In the genomic region with DNA sequence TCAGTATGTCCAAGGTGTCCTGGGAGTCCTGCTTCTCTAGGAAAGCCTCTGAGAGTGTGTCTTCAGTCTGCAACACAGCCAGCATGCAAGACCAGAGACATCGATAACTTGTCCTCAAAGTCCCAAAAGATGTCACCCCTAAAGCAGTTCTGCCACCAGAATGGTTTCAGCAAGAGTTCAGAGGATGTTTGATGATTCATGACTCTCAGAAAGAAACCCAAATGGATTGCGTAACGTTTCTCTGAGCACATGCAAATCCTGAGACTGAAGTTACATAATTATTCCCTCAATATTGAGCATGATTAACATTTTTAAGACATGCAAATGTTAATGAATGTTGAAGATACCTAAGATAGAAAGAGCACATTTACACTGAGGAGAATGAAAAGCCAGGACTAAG, we compare ENCODE assay signal across 29 mouse cellular contexts.
DNase-seq lines count a peak whose midpoint lies in the region; ATAC-seq and TF ChIP-seq lines count a peak whose summit lies in the region.
"Had no signal": no experiment of that assay in that cellular context is flagged by ENCODE, and none has a peak within 500 bp of the region (broad histone marks: within the 10 kb centered on the region; RNA-seq: fewer than 3 reads in every experiment).

No protein-coding gene starts in this region.

- peak overlapping the region; percentile 37; the same call in 1 of the 2 replicates for H3K27ac ChIP-seq in layer of hippocampus, adult 2 months
- H3K27ac ChIP-seq in midbrain, embryonic 10.5 days (replicated peaks) = peak overlapping the region; percentile 33; the same call in 1 of the 2 replicates
- H3K27ac ChIP-seq in midbrain, embryonic 11.5 days (ENCODE audit: low read depth, low read length) = no peak overlapping the region
- H3K27ac ChIP-seq: embryonic facial prominence, embryonic 10.5 days; embryonic facial prominence, embryonic 15.5 days; forebrain, embryonic 12.5 days; heart, adult 2 months; limb, embryonic 13.5 days; midbrain, embryonic 13.5 days; stomach, embryonic 15.5 days had no signal

- no peaks in the 10 kb centered on the region for H3K27me3 ChIP-seq in midbrain, embryonic 10.5 days (ENCODE audit: low read depth, poor library complexity, severe bottlenecking)
- H3K27me3 ChIP-seq in midbrain, embryonic 11.5 days (ENCODE audit: control insufficient read depth, insufficient read depth, low read length) = no peaks in the 10 kb centered on the region
- H3K27me3 ChIP-seq: embryonic facial prominence, embryonic 15.5 days; forebrain, embryonic 12.5 days; limb, embryonic 13.5 days; midbrain, embryonic 13.5 days; stomach, embryonic 15.5 days had no signal

- DNase-seq in layer of hippocampus, adult 2 months (ENCODE audit: low spot score in 2 of 2) = no peak
- DNase-seq in layer of hippocampus, postnatal 14 days (ENCODE audit: low spot score in 2 of 2) = no peak
- no peak for DNase-seq in midbrain, embryonic 10.5 days (ENCODE audit: low spot score)
- DNase-seq in midbrain, embryonic 11.5 days (ENCODE audit: low spot score, missing footprints) = no peak
- DNase-seq in adipocyte (ENCODE audit: low spot score) = peak; percentile 34
- peak; percentile 16 for DNase-seq in telencephalon, adult 2 months (ENCODE audit: low read depth, low spot score)
- no peak for DNase-seq in testis, postnatal 14 days (ENCODE audit: low spot score)
- DNase-seq in frontal cortex, postnatal 25 days (ENCODE audit: low spot score in 2 of 2) = no peak
- DNase-seq: adrenal gland, postnatal 25 days; cerebellum, adult 18-20 months; cerebellum, postnatal 25 days; forebrain, postnatal 0 days; gastrocnemius, postnatal 14 days; heart, adult 2 months; kidney, adult 2 months; kidney, postnatal 36 days; layer of hippocampus, postnatal 36 days; retina, postnatal 1 day; right cerebral cortex, postnatal 14 days; thymus, postnatal 4 days had no signal

- no peak for TF ChIP-seq CTCF in layer of hippocampus, adult 2 months (conservative IDR thresholded peaks at IDR 0.05)

- H3K36me3 ChIP-seq in midbrain, embryonic 10.5 days = no peaks in the 10 kb centered on the region
- H3K36me3 ChIP-seq in midbrain, embryonic 11.5 days (ENCODE audit: control insufficient read depth, insufficient read depth, low read length) = no peaks in the 10 kb centered on the region
- H3K36me3 ChIP-seq: embryonic facial prominence, embryonic 10.5 days; embryonic facial prominence, embryonic 15.5 days; forebrain, embryonic 12.5 days; G1E; limb, embryonic 13.5 days; midbrain, embryonic 13.5 days; stomach, embryonic 15.5 days had no signal

- H3K4me1 ChIP-seq in midbrain, embryonic 10.5 days = peaks cover 16% of the 10 kb centered on the region
- H3K4me1 ChIP-seq in midbrain, embryonic 11.5 days (ENCODE audit: control insufficient read depth, insufficient read depth, low read length) = peaks cover 4% of the 10 kb centered on the region; the same call in 1 of the 2 replicates
- H3K4me1 ChIP-seq: embryonic facial prominence, embryonic 15.5 days; forebrain, embryonic 12.5 days; stomach, embryonic 15.5 days had no signal

- no peak overlapping the region for H3K4me2 ChIP-seq in midbrain, embryonic 11.5 days
- H3K4me2 ChIP-seq: embryonic facial prominence, embryonic 15.5 days; forebrain, embryonic 12.5 days; limb, embryonic 13.5 days; liver, embryonic 11.5 days; midbrain, embryonic 13.5 days; stomach, embryonic 15.5 days had no signal

- no peak for ATAC-seq in midbrain, embryonic 11.5 days (ENCODE audit: low FRiP score)
- ATAC-seq: forebrain, postnatal 0 days; hindbrain, embryonic 16.5 days had no signal

- no peak overlapping the region for H3K9ac ChIP-seq in midbrain, embryonic 11.5 days (ENCODE audit: low read length)
- H3K9ac ChIP-seq: embryonic facial prominence, embryonic 15.5 days; forebrain, embryonic 12.5 days; forebrain, postnatal 0 days; limb, embryonic 13.5 days; midbrain, embryonic 13.5 days; stomach, embryonic 15.5 days had no signal

- H3K9me3 ChIP-seq in midbrain, embryonic 10.5 days (replicated peaks) = no peaks in the 10 kb centered on the region
- no peaks in the 10 kb centered on the region for H3K9me3 ChIP-seq in midbrain, embryonic 11.5 days (ENCODE audit: control insufficient read depth, low read length)
- H3K9me3 ChIP-seq: embryonic facial prominence, embryonic 10.5 days; embryonic facial prominence, embryonic 15.5 days; forebrain, embryonic 12.5 days; limb, embryonic 13.5 days; midbrain, embryonic 13.5 days; stomach, embryonic 15.5 days had no signal

- WGBS in midbrain, embryonic 10.5 days = 90% methylated on average over 3 of the region's 3 CpGs
- 90% methylated on average over 3 of the region's 3 CpGs for WGBS in midbrain, embryonic 11.5 days

- no peak overlapping the region for H3K4me3 ChIP-seq in layer of hippocampus, adult 2 months
- H3K4me3 ChIP-seq in midbrain, embryonic 10.5 days = no peak overlapping the region
- no peak overlapping the region for H3K4me3 ChIP-seq in midbrain, embryonic 11.5 days (ENCODE audit: low read depth, low read length)
- H3K4me3 ChIP-seq: embryonic facial prominence, embryonic 10.5 days; embryonic facial prominence, embryonic 15.5 days; forebrain, embryonic 12.5 days; heart, adult 2 months; limb, embryonic 13.5 days; midbrain, embryonic 13.5 days; stomach, embryonic 15.5 days had no signal

Comparison
In these comparisons a context has a peak if more than half of its experiments do, and no peak if none do; other contexts are left out.
1. DNase-seq: peak in adipocyte (single experiment) and telencephalon, adult 2 months (single experiment); none in layer of hippocampus, adult 2 months (0 of 2), layer of hippocampus, postnatal 14 days (0 of 2), midbrain, embryonic 10.5 days (single experiment), midbrain, embryonic 11.5 days (single experiment), testis, postnatal 14 days (single experiment) and frontal cortex, postnatal 25 days (0 of 2).